Comparison of ENCODE assay signal across 20 mouse cellular contexts in genomic region chr2:38439973-38440372, GRCm38 (mm10).
DNase-seq lines count a peak whose midpoint lies in the region; ATAC-seq lines count a peak whose summit lies in the region.
"Had no signal": no experiment of that assay in that cellular context is flagged by ENCODE, and none has a peak within 500 bp of the region (broad histone marks: within the 10 kb centered on the region; RNA-seq: fewer than 3 reads in every experiment).

No protein-coding gene starts in this region.

- ATAC-seq in forebrain, embryonic 11.5 days (replicated peaks; ENCODE audit: low FRiP score) = no peak
- ATAC-seq in forebrain, embryonic 16.5 days = no peak
- no peak for ATAC-seq in midbrain, embryonic 11.5 days (ENCODE audit: low FRiP score)
- ATAC-seq in embryonic facial prominence, embryonic 13.5 days (ENCODE audit: insufficient number of reproducible peaks, insufficient read depth, low FRiP score, low TSS enrichment, low read depth) = peak; percentile 56; the same call in 1 of the 2 replicates
- ATAC-seq in megakaryocyte, adult 5-6 weeks (ENCODE audit: poor library complexity, severe bottlenecking) = no peak
- ATAC-seq: forebrain, embryonic 13.5 days; forebrain, embryonic 15.5 days had no signal

- H3K9ac ChIP-seq in forebrain, embryonic 11.5 days (ENCODE audit: low read length) = no peak overlapping the region
- H3K9ac ChIP-seq in forebrain, embryonic 16.5 days (replicated peaks; ENCODE audit: low read depth, low read length) = no peak overlapping the region
- no peak overlapping the region for H3K9ac ChIP-seq in midbrain, embryonic 11.5 days (ENCODE audit: low read length)
- no peak overlapping the region for H3K9ac ChIP-seq in embryonic facial prominence, embryonic 13.5 days
- H3K9ac ChIP-seq: embryonic facial prominence, embryonic 15.5 days; forebrain, embryonic 13.5 days; forebrain, embryonic 15.5 days had no signal

- H3K27me3 ChIP-seq in forebrain, embryonic 11.5 days (ENCODE audit: control insufficient read depth, insufficient read depth, low read length) = no peaks in the 10 kb centered on the region
- H3K27me3 ChIP-seq in forebrain, embryonic 16.5 days (replicated peaks; ENCODE audit: control insufficient read depth, insufficient read depth, low read length) = no peaks in the 10 kb centered on the region
- H3K27me3 ChIP-seq in midbrain, embryonic 11.5 days (ENCODE audit: control insufficient read depth, insufficient read depth, low read length) = no peaks in the 10 kb centered on the region
- H3K27me3 ChIP-seq in midbrain, embryonic 10.5 days (ENCODE audit: low read depth, poor library complexity, severe bottlenecking) = no peaks in the 10 kb centered on the region
- H3K27me3 ChIP-seq in embryonic facial prominence, embryonic 13.5 days = no peaks in the 10 kb centered on the region
- H3K27me3 ChIP-seq: embryonic facial prominence, embryonic 15.5 days; forebrain, embryonic 13.5 days; forebrain, embryonic 15.5 days had no signal

- 86% methylated on average over 5 of the region's 5 CpGs for WGBS in forebrain, embryonic 11.5 days
- WGBS in forebrain, embryonic 16.5 days = 84% methylated on average over 5 of the region's 5 CpGs
- 71% methylated on average over 5 of the region's 5 CpGs for WGBS in midbrain, embryonic 11.5 days
- 76% methylated on average over 5 of the region's 5 CpGs for WGBS in midbrain, embryonic 10.5 days
- 37% methylated on average over 5 of the region's 5 CpGs for WGBS in embryonic facial prominence, embryonic 13.5 days

- H3K27ac ChIP-seq in forebrain, embryonic 11.5 days (ENCODE audit: low read depth, low read length) = no peak overlapping the region
- no peak overlapping the region for H3K27ac ChIP-seq in forebrain, embryonic 16.5 days (ENCODE audit: low read length)
- no peak overlapping the region for H3K27ac ChIP-seq in midbrain, embryonic 11.5 days (ENCODE audit: low read depth, low read length)
- H3K27ac ChIP-seq in midbrain, embryonic 10.5 days (replicated peaks) = no peak overlapping the region
- H3K27ac ChIP-seq in embryonic facial prominence, embryonic 13.5 days = peak overlapping the region; percentile 60; the same call in 1 of the 2 replicates
- H3K27ac ChIP-seq: embryonic facial prominence, embryonic 15.5 days; forebrain, embryonic 10.5 days; forebrain, embryonic 13.5 days; forebrain, embryonic 15.5 days had no signal

- H3K4me3 ChIP-seq in forebrain, embryonic 11.5 days (ENCODE audit: low read depth, low read length) = no peak overlapping the region
- H3K4me3 ChIP-seq in forebrain, embryonic 16.5 days (replicated peaks; ENCODE audit: low read length) = no peak overlapping the region
- no peak overlapping the region for H3K4me3 ChIP-seq in midbrain, embryonic 11.5 days (ENCODE audit: low read depth, low read length)
- H3K4me3 ChIP-seq in midbrain, embryonic 10.5 days = no peak overlapping the region
- no peak overlapping the region for H3K4me3 ChIP-seq in embryonic facial prominence, embryonic 13.5 days
- H3K4me3 ChIP-seq: embryonic facial prominence, embryonic 15.5 days; erythroblast, embryonic 14.5 days; forebrain, embryonic 10.5 days; forebrain, embryonic 13.5 days; forebrain, embryonic 15.5 days had no signal

- H3K4me2 ChIP-seq in forebrain, embryonic 11.5 days (ENCODE audit: low read depth, low read length, severe bottlenecking) = no peak overlapping the region
- no peak overlapping the region for H3K4me2 ChIP-seq in forebrain, embryonic 16.5 days (ENCODE audit: low read length)
- H3K4me2 ChIP-seq in midbrain, embryonic 11.5 days = no peak overlapping the region
- H3K4me2 ChIP-seq in embryonic facial prominence, embryonic 13.5 days = no peak overlapping the region
- H3K4me2 ChIP-seq: embryonic facial prominence, embryonic 15.5 days; forebrain, embryonic 13.5 days; forebrain, embryonic 15.5 days had no signal

- no peaks in the 10 kb centered on the region for H3K4me1 ChIP-seq in forebrain, embryonic 11.5 days (replicated peaks; ENCODE audit: control insufficient read depth, insufficient read depth, low read length)
- H3K4me1 ChIP-seq in forebrain, embryonic 16.5 days (replicated peaks; ENCODE audit: control insufficient read depth, insufficient read depth, low read length) = no peaks in the 10 kb centered on the region
- no peaks in the 10 kb centered on the region for H3K4me1 ChIP-seq in midbrain, embryonic 11.5 days (ENCODE audit: control insufficient read depth, insufficient read depth, low read length)
- peaks cover 7% of the 10 kb centered on the region; the same call in 1 of the 2 replicates for H3K4me1 ChIP-seq in midbrain, embryonic 10.5 days
- H3K4me1 ChIP-seq in embryonic facial prominence, embryonic 13.5 days = 0 out of 2 replicates have a peak, but pooled peaks cover 10% of the 10 kb centered on the region
- H3K4me1 ChIP-seq: embryonic facial prominence, embryonic 15.5 days; forebrain, embryonic 13.5 days; forebrain, embryonic 15.5 days had no signal

- peak; percentile 22 for DNase-seq in forebrain, embryonic 11.5 days (ENCODE audit: low spot score)
- peak; percentile 51 for DNase-seq in midbrain, embryonic 11.5 days (ENCODE audit: low spot score, missing footprints)
- DNase-seq in midbrain, embryonic 10.5 days (ENCODE audit: low spot score) = no peak
- no peak for DNase-seq in adrenal gland, adult 2 months
- DNase-seq: adrenal gland, adult 8-10 months; adrenal gland, postnatal 14 days; adrenal gland, postnatal 36 days; cerebellum, adult 11-12 months; cerebellum, adult 2 months; cerebellum, adult 9-10 months; cerebellum, postnatal 10 days; cerebellum, postnatal 25 days had no signal

- H3K36me3 ChIP-seq in forebrain, embryonic 11.5 days (ENCODE audit: control insufficient read depth, insufficient read depth, low read length) = no peaks in the 10 kb centered on the region
- H3K36me3 ChIP-seq in forebrain, embryonic 16.5 days (ENCODE audit: control insufficient read depth, insufficient read depth) = no peaks in the 10 kb centered on the region
- H3K36me3 ChIP-seq in midbrain, embryonic 11.5 days (ENCODE audit: control insufficient read depth, insufficient read depth, low read length) = no peaks in the 10 kb centered on the region
- H3K36me3 ChIP-seq in midbrain, embryonic 10.5 days = no peaks in the 10 kb centered on the region
- no peaks in the 10 kb centered on the region for H3K36me3 ChIP-seq in embryonic facial prominence, embryonic 13.5 days
- H3K36me3 ChIP-seq: embryonic facial prominence, embryonic 15.5 days; forebrain, embryonic 10.5 days; forebrain, embryonic 15.5 days had no signal

- H3K9me3 ChIP-seq in forebrain, embryonic 11.5 days (ENCODE audit: control insufficient read depth, low read length) = no peaks in the 10 kb centered on the region
- no peaks in the 10 kb centered on the region for H3K9me3 ChIP-seq in forebrain, embryonic 16.5 days (ENCODE audit: control insufficient read depth, low read length)
- H3K9me3 ChIP-seq in midbrain, embryonic 11.5 days (ENCODE audit: control insufficient read depth, low read length) = no peaks in the 10 kb centered on the region
- H3K9me3 ChIP-seq in midbrain, embryonic 10.5 days (replicated peaks) = no peaks in the 10 kb centered on the region
- H3K9me3 ChIP-seq in embryonic facial prominence, embryonic 13.5 days = no peaks in the 10 kb centered on the region
- H3K9me3 ChIP-seq: embryonic facial prominence, embryonic 15.5 days; forebrain, embryonic 10.5 days; forebrain, embryonic 13.5 days; forebrain, embryonic 15.5 days had no signal

Comparison
In these comparisons a context has a peak if more than half of its experiments do, and no peak if none do; other contexts are left out.
1. DNase-seq: peak in forebrain, embryonic 11.5 days (single experiment) and midbrain, embryonic 11.5 days (single experiment); none in midbrain, embryonic 10.5 days (single experiment) and adrenal gland, adult 2 months (single experiment).